Mouse (Mus musculus) bone marrow macrophage, adult 2 months (primary cell): Measurements from ENCODE around the gene Sap30l.

ENCODE experiments used
- CTCF ChIP-seq: IDR thresholded peaks from 2 replicates; pipeline ENCODE4 v1.5.1; 2012; ENCODE audit warnings: low read depth, mild to moderate bottlenecking, low read length, moderate library complexity
- POLR2A ChIP-seq: IDR thresholded peaks from 2 replicates; pipeline ENCODE4 v1.6.1; 2012; ENCODE audit warnings: mild to moderate bottlenecking, low read depth, low read length, borderline replicate concordance

- TF ChIP-seq CTCF, result no peak
- TF ChIP-seq POLR2A, result no peak
These were observed 40.0 kb downstream of the Sap30l start for GRCm38 (mm10) chr11:57841391-57841790.
